Mouse (Mus musculus): ENCODE measurements around the gene Rai1. TPM values are rescaled to one million over a fixed set of nuclear protein-coding genes. Genes with fewer than 3 reads are reported as not detected.

Gene Rai1
- polyA plus RNA-seq, 1 experiment, result 47.8 TPM

- DNase-seq (ENCODE audit: extremely low spot score in 1 of 2, low spot score in 1 of 2), result no peak
Observed at GRCm38 (mm10) chr11:60240509-60240908, 135.7 kb downstream of the Rai1 start.

GRCm38 (mm10) chr11:60244503-60245143 is 139.8 kb downstream of the Rai1 start:
- no peak for DNase-seq (ENCODE audit: extremely low spot score in 1 of 2, low spot score in 1 of 2)

- DNase-seq (ENCODE audit: extremely low spot score in 1 of 2, low spot score in 1 of 2), result peak in 1 of 2 experiments; percentile 41
Observed at GRCm38 (mm10) chr11:60246077-60246476, 141.3 kb downstream of the Rai1 start.

DNA sequence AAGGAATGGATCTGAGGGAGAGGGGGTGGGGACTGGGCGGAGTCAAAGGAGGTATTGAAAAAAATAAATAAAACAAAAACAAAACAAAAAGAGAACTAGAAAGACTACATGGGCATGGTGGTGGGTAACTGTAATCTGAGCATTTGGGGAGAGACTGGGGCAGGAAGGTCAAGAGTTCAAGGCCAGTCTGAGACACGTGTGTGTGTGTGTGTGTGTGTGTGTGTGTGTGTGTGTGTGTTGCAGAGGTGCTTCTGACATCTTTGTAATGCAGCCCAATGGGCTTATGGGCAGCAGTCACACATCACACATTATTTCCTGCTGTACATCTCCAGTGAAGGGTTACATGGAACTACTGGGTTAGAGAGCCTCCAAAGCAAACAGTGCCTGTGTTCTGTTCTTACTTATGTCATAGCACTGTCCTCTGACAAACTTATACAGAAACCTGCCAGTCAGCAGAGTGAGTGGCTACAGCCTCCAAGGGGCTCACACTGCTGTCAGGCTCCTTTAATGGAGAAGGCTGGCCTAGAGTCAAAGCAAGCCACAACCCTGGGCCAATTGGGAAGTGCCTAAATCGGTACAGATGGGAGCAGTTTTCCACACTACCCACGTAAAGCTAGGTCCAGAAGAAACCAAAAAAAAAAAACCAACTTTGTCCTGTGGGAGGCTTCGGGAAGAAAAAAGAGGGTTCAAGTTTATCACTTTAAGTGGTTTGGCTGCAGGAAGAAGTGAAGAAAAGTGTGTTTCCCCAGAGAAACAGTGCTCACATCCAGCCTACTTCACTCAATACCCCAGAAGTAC is 143.1 kb downstream of the Rai1 start:
- peak in 1 of 2 experiments; percentile 51 for DNase-seq (ENCODE audit: extremely low spot score in 1 of 2, low spot score in 1 of 2)

Other genes starting within 250 kb of the Rai1 start
- gene Med9, start 156.8 kb upstream of the Rai1 start, polyA plus RNA-seq (2012; rRNA removed), result 43.6 and 44.0 TPM in 2 replicates
- 3.0 and 4.4 TPM in 2 replicates for gene Rasd1, start 140.1 kb upstream of the Rai1 start, polyA plus RNA-seq (2012; rRNA removed)
- gene Pemt, start 58.5 kb upstream of the Rai1 start, polyA plus RNA-seq (2012; rRNA removed), result 5.8 and 6.4 TPM in 2 replicates
- 63.2 and 78.3 TPM in 2 replicates for gene Srebf1, start 117.6 kb downstream of the Rai1 start, polyA plus RNA-seq (2012; rRNA removed)
- 187 and 204 TPM in 2 replicates for gene Tom1l2, start 247.9 kb downstream of the Rai1 start, polyA plus RNA-seq (2012; rRNA removed)
- 11.7 and 12.5 TPM in 2 replicates for gene Drc3, start 248.3 kb downstream of the Rai1 start, polyA plus RNA-seq (2012; rRNA removed)